Mouse (Mus musculus) layer of hippocampus, postnatal 25 days (tissue): ENCODE results near the gene Map7d1. TPM values are rescaled to one million over a fixed set of nuclear protein-coding genes. Genes with fewer than 3 reads are reported as not detected.

Experiments used
- DNase-seq, 2 experiments: peaks; one replicate each; pipeline ENCODE4 v3.0.0; 2022; ENCODE audit warnings: mixed read lengths in 2 of 2, low spot score in 1 of 2; ENCODE audit errors: extremely low spot score in 1 of 2
- total RNA-seq, 2 experiments: library from RNA; stranded (reverse); gene quantifications; 2 replicates each; pipeline ENCODE4 v1.2.3; 2021

Gene Map7d1
- total RNA-seq, 2 experiments from 2014 or later, result 242 to 265 TPM

DNA sequence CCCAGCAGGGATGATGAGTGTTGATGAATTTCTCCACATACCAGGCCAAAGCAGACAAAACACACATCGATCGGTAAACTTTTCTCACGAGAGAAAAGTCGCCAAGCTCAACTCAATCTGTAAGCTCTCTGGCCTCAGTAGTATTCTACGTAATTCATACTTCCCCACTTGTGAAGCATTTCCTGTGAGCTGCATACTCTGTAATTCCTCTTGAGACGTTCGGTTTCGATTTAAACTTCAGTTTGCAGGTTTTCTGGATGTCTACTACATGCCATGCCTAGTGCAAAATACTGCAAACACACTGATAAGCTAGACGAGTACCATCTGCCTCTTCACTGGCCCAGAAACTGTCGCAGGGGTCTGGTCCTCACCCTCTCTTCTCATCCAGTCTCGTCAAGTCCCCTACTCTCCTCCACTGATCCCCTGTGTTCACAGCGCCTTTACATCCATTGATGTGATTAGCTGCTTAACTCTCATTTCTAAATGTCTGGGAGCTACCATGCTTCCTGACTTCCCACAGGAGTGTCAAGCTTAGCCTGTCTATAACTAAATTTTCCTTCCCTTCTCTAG lies 51.4 kb downstream of the Map7d1 start:
- DNase-seq, result no peak

DNA sequence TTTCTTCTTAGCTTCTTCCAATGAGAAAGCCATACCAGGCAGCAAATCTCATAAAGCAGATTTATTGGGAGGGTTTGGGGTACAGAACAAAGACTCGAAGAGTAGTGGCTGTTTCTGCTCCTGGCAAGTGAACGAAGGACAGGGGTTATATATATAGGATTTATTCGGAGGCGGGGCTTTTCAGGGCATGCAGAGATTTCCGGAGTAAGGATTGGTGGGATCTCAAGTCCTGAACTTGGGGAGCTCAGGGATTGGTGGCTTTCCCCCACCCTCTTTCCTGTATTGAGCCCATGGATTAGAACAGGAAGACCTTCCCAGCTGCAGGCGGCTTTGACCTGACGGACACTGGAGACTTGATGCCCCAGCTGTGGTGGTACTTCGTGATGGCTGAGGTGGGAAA lies 52.1 kb downstream of the Map7d1 start:
- no peak for DNase-seq

DNA sequence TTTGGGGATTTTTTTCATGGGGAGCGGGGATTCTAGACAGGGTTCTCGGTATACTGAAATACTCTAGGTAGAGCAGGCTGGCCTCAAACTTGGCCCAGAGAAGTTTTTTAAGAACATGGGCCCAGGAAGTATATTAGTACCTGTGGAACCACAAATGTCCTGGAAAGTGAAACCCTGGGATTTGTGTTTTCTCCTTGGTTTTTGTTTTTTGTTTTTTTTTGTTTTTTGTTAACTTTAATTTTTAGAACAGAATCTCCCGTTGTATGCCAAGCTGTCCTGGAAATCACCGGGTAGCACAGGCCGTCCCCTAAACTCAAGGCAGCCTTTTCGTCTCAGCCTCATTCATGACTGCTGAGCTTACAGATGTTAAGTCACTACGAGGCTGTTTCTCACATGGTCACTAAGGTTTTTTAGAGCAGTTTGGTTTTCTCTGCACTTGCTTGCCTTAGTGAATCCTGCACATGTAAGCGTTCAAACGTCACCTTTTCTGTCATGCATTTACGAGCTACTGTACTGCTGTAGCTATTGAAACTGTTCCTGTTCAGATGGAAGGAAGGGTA lies 52.7 kb downstream of the Map7d1 start:
- DNase-seq, result no peak

DNA sequence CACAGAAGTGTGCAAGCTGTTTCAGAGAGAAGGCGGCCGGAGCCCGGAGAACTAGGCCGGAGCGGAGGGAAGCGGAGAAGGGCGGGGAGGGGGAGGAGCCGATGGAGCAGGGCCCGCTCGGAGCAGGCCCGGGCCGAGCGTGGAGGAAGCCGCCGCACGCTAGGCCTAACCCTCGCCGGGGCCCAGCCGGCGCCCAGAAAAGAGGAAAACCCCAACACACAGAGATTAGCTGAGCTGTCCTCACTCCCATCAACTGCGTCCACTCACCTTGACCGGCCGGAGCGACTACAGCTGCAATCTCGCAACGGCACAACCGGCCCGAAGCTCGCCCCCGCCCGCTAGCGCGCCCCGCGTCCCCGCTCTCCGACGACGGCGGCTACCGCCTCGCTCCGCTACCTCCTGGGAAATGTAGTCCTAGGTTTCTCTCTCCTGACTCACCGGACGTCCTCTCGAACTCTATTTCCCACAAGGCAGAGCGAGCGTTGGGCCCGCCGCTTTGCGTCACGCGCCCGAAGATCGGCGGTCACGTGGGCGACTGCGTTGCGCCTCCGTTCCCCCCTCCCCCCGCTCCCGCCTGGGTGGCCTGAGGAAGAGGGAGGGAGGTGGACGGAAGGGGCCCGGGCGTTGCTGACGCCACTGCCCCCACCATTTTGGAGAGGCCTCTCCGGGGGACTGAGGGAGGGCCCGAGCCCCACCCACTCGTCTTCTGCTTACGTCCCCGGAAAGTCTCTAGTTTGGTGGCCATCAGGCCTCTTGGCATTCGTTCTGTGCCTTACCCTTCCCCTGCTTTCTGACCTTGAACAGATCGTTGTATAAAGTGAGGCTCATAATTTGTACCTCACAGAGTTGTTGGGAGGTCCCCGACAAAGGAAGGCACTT lies 53.6 kb downstream of the Map7d1 start, which contains the start of gene Thrap3:
TSS of gene Thrap3 (minus strand) at position 458 of the 879 bp plus-strand sequence.
- peak; percentile 93 to 97 for DNase-seq

DNA sequence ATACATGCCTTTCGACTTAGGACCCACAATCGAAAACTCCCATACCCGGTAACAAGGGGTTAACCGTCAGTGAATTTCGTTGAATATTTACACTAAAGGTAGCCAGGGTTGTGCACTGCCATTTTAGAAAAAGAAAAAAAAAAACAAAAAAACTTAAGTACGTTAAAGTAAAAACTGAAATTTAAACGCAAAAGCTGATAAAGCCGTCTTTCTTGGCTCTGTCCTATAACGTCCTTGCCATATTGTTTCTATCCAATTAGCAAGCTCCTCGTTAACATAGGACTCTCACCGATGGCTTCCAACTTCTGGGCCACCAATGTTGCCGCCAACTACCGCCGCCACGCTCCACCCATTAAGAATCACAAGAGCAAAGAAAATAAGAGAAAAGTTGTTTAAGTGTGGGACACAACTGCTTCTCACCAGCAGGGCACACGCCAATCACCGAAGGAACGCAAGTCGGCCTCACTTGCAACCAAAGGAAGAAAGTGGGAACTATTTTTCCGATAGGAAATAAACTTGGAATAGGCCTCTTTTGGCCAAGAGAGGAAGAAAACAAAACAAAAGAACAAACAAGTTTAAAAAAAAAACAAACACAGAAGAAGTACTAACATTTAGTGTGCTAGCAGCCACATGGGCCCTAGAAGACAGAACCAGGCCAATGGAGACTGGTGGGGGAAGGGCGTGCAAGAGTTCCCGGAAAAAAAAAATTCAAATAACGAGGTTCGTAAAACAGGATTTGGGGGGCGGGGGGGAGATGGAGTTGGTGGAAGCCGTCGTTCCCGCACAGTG lies 54.4 kb downstream of the Map7d1 start:
- DNase-seq, result no peak

DNA sequence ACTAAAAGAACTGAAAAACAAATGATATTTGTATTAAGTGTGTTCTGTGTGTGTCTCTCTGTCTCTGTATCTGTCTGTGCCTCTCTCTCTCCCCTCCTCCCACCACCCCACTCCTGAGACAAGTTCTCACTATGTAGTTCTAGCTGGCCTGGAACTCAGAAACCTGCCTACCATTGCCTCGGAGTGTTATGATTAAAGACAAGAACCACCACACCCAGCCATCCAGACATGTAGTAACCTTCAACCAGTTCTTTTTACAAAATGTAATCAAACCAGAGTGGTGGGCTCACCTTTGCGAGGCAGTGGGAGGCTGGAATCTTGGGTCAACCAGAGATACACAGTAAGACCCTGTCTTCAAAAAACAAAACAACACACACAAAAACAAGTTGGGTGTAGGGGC lies 55.5 kb downstream of the Map7d1 start:
- DNase-seq, result no peak

DNA sequence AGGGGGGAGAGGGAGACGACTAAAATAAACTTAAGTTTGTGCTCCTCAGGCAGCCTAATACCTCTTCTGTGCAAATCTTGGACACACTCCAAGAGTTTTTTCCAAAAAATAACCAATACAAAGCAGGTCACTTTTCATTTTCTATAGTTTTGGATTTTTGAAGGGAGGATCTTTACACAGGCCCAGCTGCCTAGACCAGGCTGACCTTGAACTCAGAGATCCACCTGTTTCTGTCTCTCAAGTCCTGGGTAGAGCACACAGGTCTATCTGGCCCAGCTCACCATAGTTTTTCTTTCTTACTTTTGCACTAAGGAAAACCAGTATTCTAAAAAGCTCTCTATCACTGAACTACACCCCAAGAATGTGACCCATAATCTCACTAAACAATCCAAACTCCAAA lies 56.1 kb downstream of the Map7d1 start:
- DNase-seq, result no peak

DNA sequence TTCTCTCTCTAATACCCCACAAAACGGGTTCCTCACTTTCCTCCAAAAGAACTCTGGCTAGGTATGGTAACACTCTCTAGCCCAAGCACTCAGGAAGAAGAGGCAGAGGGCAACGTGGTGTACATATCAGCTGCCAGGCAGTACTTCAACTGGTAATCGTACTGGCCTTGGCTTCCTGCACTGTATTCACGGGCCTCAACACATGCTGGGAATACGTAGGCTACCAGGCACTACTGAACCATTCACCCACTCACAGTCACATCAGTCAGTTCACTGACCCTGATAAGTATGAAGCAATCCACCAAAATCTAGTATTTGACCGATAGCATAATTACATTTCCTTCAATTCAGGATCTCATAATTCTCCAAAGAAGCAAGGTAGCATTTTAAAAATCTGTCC lies 56.6 kb downstream of the Map7d1 start:
- no peak for DNase-seq

DNA sequence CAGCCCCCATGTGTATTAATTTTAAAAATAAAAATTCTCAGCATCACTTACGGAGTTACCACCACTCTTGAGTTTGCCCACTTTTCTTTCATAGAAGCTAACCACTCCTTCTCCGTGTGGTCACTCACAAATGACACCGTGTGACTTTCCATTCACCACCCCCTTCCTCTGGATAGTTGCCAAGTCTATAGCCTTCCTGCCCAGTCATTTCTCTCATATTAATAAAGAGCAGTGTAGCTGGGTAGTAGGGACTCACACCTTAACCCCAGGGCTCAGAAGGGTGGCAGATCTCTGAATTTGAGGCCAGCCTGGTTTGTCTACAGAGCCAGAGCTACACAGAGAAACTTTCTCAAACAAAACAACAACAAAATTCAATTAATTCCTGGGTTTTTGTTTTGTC lies 58.7 kb downstream of the Map7d1 start:
- no peak for DNase-seq

DNA sequence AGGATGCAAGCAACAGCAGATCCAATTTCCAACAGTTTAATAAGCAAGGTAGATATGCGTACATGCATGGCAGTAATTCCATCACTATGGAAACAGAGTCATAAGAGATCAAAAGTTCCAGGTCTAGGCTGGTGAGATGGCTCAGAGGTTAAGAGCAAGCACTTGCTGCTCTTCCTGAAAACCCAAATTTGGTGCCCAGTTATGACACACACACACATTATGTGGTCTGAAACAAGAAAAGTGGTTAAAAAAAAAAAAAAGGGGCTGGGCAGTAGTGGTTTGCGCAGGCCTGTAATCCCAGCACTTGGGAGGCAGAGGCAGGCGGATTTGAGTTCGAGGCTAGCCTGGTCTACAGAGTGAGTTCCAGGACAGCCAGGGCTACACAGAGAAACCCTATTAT lies 61.2 kb downstream of the Map7d1 start:
- DNase-seq, result no peak

DNA sequence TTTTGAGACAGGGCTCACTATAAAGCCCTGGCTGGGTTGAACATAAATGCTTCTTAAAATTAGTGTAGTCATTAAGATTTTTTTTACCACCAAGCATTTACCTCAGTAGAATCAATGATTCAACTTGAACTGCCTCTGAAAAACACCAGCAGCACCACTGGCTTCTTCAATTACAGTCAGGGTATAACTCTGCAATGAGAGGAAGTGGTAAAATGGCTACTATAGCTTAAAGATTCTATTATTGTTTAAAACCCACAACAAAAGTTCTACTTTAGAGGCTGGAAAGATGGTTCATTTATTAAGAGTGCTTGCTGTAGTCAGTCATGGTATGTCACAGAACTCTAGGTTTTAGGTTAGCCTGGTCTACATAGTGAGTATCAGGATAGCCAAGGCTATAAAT lies 61.9 kb downstream of the Map7d1 start:
- DNase-seq, result no peak

DNA sequence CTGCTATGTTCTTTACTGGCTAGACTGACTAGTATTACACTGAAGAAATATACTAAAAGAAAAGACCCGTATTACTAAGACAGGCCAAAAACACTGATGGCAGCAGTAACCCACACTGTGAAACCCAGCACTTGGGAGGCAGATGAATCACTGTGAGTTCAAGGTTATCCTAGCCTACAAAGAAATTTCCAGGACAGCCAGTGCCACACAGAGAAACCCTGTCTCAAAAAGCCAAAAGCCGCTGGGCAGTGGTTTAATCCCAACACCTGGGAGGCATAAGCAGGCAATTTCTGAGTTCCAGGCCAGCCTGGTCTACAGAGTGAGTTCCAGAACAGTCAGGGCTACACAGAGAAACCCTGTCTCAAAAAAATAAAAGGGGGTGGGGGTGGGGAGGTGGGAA lies 65.5 kb downstream of the Map7d1 start:
- no peak for DNase-seq

DNA sequence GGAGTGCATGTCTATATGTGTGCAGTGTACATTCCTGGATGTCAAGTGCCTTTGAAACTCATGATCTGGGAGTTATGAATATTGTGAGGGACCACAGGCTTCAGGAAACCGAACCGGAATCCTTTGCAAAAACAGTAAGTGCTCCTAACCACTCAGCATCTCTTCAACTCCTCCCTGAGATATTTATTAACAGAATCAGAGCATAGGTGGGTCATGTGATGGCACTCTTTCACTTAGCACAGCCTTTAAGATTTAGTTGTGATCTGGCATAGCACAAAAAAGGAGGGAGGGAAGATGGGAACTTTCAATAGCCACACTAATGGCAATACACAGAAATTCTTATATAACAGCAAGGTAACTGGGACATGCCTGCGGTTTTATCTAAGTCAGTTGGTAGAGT lies 69.0 kb downstream of the Map7d1 start:
- no peak for DNase-seq

DNA sequence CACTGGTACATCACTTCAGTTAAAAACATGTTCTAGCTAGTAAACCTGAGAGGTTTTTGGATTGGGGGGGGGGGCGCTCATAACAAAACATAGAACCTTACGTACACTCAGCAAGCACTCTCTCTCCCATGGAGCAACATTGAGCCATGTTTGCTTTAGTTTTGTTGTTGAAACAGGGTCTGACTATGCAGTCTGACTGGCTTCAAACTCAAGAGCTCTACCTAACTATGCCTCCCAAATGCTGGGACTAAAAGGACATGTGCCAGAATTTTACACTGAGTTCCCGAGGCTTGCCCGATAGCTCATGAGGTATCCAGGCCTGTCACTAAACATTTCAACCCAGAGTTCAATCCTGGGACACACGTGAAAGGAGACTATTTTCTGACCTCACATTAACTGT lies 73.1 kb downstream of the Map7d1 start:
- no peak for DNase-seq

Other genes starting within 250 kb of the Map7d1 start
- 1 to 10 TPM; 5.2 to 7.1 TPM for gene Csf3r, start 231.8 kb downstream of the Map7d1 start, total RNA-seq
- 10 to 100 TPM; 44.7 to 49.7 TPM for gene Mrps15, start 209.4 kb downstream of the Map7d1 start, total RNA-seq
- gene Oscp1, start 197.8 kb downstream of the Map7d1 start, total RNA-seq, result 10 to 100 TPM; 47.4 to 49.7 TPM
- 10 to 100 TPM; 14.7 to 17.6 TPM for gene Lsm10, start 159.7 kb downstream of the Map7d1 start, total RNA-seq
- gene Stk40, start 152.4 kb downstream of the Map7d1 start, total RNA-seq, result 10 to 100 TPM; 23.7 to 26.1 TPM
- 1 to 10 TPM; 2.8 to 3.1 TPM for gene Eva1b, start 108.6 kb downstream of the Map7d1 start, total RNA-seq
- 1 to 10 TPM in 1 of 2 experiments, under 1 TPM in 1; 0.62 to 1.0 TPM for gene Sh3d21, start 92.9 kb downstream of the Map7d1 start, total RNA-seq
- gene Thrap3, start 53.6 kb downstream of the Map7d1 start, total RNA-seq, result 100 to 1,000 TPM; 133 to 154 TPM
- 10 to 100 TPM; 84.7 to 84.9 TPM for gene Trappc3, start 6.0 kb upstream of the Map7d1 start, total RNA-seq
- gene Col8a2, start 30.4 kb upstream of the Map7d1 start, total RNA-seq, result 1 to 10 TPM; 1.2 to 1.5 TPM
- gene Adprhl2, start 65.4 kb upstream of the Map7d1 start, total RNA-seq, result 10 to 100 TPM; 29.1 to 31.3 TPM
- 1 to 10 TPM in 1 of 2 experiments, under 1 TPM in 1; 0.94 to 2.0 TPM for gene Tekt2, start 69.3 kb upstream of the Map7d1 start, total RNA-seq
- 10 to 100 TPM; 32.7 to 42.4 TPM for gene Ago3, start 173.2 kb upstream of the Map7d1 start, total RNA-seq
- gene Ago1, start 212.2 kb upstream of the Map7d1 start, total RNA-seq, result 10 to 100 TPM; 58.5 to 76.4 TPM